29 mouse cellular contexts compared by ENCODE assay signal in the genomic region with DNA sequence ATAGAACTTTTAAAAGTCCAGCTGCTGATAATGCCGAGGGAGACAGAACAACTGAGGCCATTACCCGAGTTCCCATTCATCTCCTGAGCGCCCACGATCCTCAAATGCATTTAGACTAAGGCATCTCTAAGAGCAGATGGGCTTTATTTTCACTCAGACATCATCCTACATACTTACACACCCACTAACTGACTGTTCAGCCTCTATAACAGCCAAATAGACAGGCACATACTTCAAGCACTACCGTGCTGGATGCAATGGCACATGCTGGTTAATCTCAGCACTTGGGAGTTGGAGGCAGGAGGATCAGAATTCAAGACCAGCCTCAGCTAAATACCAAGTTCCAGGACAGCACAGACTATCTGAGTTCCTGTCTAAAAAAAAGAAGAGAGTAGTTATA. TPM values are rescaled to one million over a fixed set of nuclear protein-coding genes. Genes with fewer than 3 reads are reported as not detected.
DNase-seq lines count a peak whose midpoint lies in the region; ATAC-seq lines count a peak whose summit lies in the region.
"Had no signal": no experiment of that assay in that cellular context is flagged by ENCODE, and none has a peak within 500 bp of the region (broad histone marks: within the 10 kb centered on the region; RNA-seq: fewer than 3 reads in every experiment).

No protein-coding gene starts in this region.

- H3K36me3 ChIP-seq in kidney, embryonic 15.5 days, result peaks cover 37% of the 10 kb centered on the region
- H3K36me3 ChIP-seq in neural tube, embryonic 12.5 days, result peaks cover 33% of the 10 kb centered on the region

- H3K9ac ChIP-seq in kidney, embryonic 15.5 days, result no peak overlapping the region
- 0 out of 2 replicates have a peak overlapping the region, but pooled peaks have one; percentile 21 for H3K9ac ChIP-seq in neural tube, embryonic 12.5 days
- H3K9ac ChIP-seq: embryonic facial prominence, embryonic 15.5 days; forebrain, embryonic 12.5 days; forebrain, postnatal 0 days; heart, embryonic 15.5 days; limb, embryonic 13.5 days; liver, embryonic 13.5 days; midbrain, embryonic 12.5 days had no signal

- H3K27me3 ChIP-seq in kidney, embryonic 15.5 days, result no peaks in the 10 kb centered on the region
- no peaks in the 10 kb centered on the region for H3K27me3 ChIP-seq in neural tube, embryonic 12.5 days (replicated peaks)
- H3K27me3 ChIP-seq: CH12.LX; embryonic facial prominence, embryonic 15.5 days; forebrain, embryonic 12.5 days; heart, embryonic 15.5 days; limb, embryonic 13.5 days; liver, embryonic 13.5 days; megakaryocyte, embryonic 14.5 days; midbrain, embryonic 12.5 days had no signal

- no peaks in the 10 kb centered on the region for H3K9me3 ChIP-seq in kidney, embryonic 15.5 days (replicated peaks)
- H3K9me3 ChIP-seq in neural tube, embryonic 12.5 days, result no peaks in the 10 kb centered on the region
- H3K9me3 ChIP-seq: embryonic facial prominence, embryonic 10.5 days; embryonic facial prominence, embryonic 15.5 days; forebrain, embryonic 12.5 days; heart, embryonic 15.5 days; limb, embryonic 13.5 days; liver, embryonic 13.5 days; megakaryocyte, embryonic 14.5 days had no signal

- H3K4me1 ChIP-seq in kidney, embryonic 15.5 days, result peaks cover 10% of the 10 kb centered on the region; the same call in 1 of the 2 replicates
- no peaks in the 10 kb centered on the region for H3K4me1 ChIP-seq in neural tube, embryonic 12.5 days
- 0 out of 2 replicates have a peak, but pooled peaks cover 2% of the 10 kb centered on the region for H3K4me1 ChIP-seq in brown adipose tissue, adult 24 weeks (ENCODE audit: control insufficient read depth, insufficient read depth, insufficient read length, low read length)
- H3K4me1 ChIP-seq: embryonic facial prominence, embryonic 10.5 days; embryonic facial prominence, embryonic 15.5 days; forebrain, embryonic 12.5 days; limb, embryonic 13.5 days; midbrain, embryonic 12.5 days had no signal

- no peak overlapping the region for H3K4me3 ChIP-seq in kidney, embryonic 15.5 days (replicated peaks)
- H3K4me3 ChIP-seq in neural tube, embryonic 12.5 days, result no peak overlapping the region
- no peak overlapping the region for H3K4me3 ChIP-seq in brown adipose tissue, adult 24 weeks (ENCODE audit: insufficient read depth, low read depth, low read length)
- H3K4me3 ChIP-seq: embryonic facial prominence, embryonic 10.5 days; embryonic facial prominence, embryonic 15.5 days; forebrain, embryonic 12.5 days; heart, embryonic 15.5 days; layer of hippocampus, adult 2 months; limb, embryonic 13.5 days; liver, embryonic 13.5 days; megakaryocyte, embryonic 14.5 days; midbrain, embryonic 12.5 days; myocyte had no signal

- DNase-seq in frontal cortex, postnatal 25 days (ENCODE audit: low spot score in 2 of 2), result no peak
- DNase-seq in kidney, adult 18-20 months, result no peak
- DNase-seq in neural tube, embryonic 10.5 days (ENCODE audit: extremely low spot score, low spot score), result no peak
- no peak for DNase-seq in ovary, postnatal 36 days (ENCODE audit: low spot score)
- DNase-seq: adrenal gland, postnatal 25 days; cerebellum, adult 8-10 months; forebrain, postnatal 0 days; liver, embryonic 13.5 days; lung, adult 18-20 months; lung, postnatal 4 days had no signal

- 85% methylated on average over 5 of the region's 5 CpGs for WGBS in kidney, embryonic 15.5 days
- 87% methylated on average over 5 of the region's 5 CpGs for WGBS in neural tube, embryonic 12.5 days

- peak; percentile 93 for ATAC-seq in frontal cortex, adult (ENCODE audit: low TSS enrichment)
- ATAC-seq in kidney, embryonic 15.5 days (replicated peaks; ENCODE audit: low FRiP score), result no peak
- ATAC-seq in neural tube, embryonic 12.5 days (ENCODE audit: low FRiP score, low read depth), result no peak
- ATAC-seq: forebrain, postnatal 0 days; hindbrain, embryonic 16.5 days; intestine, embryonic 16.5 days; lung, postnatal 0 days had no signal

- no peak overlapping the region for H3K4me2 ChIP-seq in kidney, embryonic 15.5 days
- H3K4me2 ChIP-seq in neural tube, embryonic 12.5 days (replicated peaks), result no peak overlapping the region
- H3K4me2 ChIP-seq: embryonic facial prominence, embryonic 15.5 days; forebrain, embryonic 12.5 days; heart, embryonic 15.5 days; limb, embryonic 13.5 days; liver, embryonic 13.5 days; midbrain, embryonic 12.5 days had no signal

- H3K27ac ChIP-seq in kidney, embryonic 15.5 days, result 0 out of 2 replicates have a peak overlapping the region, but pooled peaks have one; percentile 48
- no peak overlapping the region for H3K27ac ChIP-seq in neural tube, embryonic 12.5 days
- H3K27ac ChIP-seq in brown adipose tissue, adult 24 weeks (replicated peaks; ENCODE audit: low read depth, low read length), result peak overlapping the region; percentile 26; the same call in 1 of the 2 replicates
- H3K27ac ChIP-seq: embryonic facial prominence, embryonic 10.5 days; embryonic facial prominence, embryonic 15.5 days; forebrain, embryonic 12.5 days; heart, embryonic 15.5 days; layer of hippocampus, adult 2 months; limb, embryonic 13.5 days; liver, embryonic 13.5 days; midbrain, embryonic 12.5 days had no signal

RNA-seq across cellular contexts. Expression of gene Mindy1, which starts 11.4 kb away (rescaled TPM):
- polyA plus RNA-seq in kidney, embryonic 15.5 days (2015; fragmentation: Nextera tagmentation; extraction: Ambion mirVana), result 39.2 and 46.2 TPM in 2 replicates
- 51.3 and 51.5 TPM in 2 replicates for polyA plus RNA-seq in neural tube, embryonic 12.5 days (2016; fragmentation: Nextera tagmentation; extraction: Ambion mirVana)
- 22.1 and 23.5 TPM in 2 replicates for polyA plus RNA-seq in brown adipose tissue, adult 24 weeks (2012; ENCODE audit: insufficient read depth, insufficient read length, missing spikeins)

RNA-seq across cellular contexts. Expression of gene Prune1, which starts 12.1 kb away (rescaled TPM):
- polyA plus RNA-seq in kidney, embryonic 15.5 days (2015; fragmentation: Nextera tagmentation; extraction: Ambion mirVana), result 21.6 and 22.5 TPM in 2 replicates
- 34.9 and 36.1 TPM in 2 replicates for polyA plus RNA-seq in neural tube, embryonic 12.5 days (2016; fragmentation: Nextera tagmentation; extraction: Ambion mirVana)
- 11.9 and 16.3 TPM in 2 replicates for polyA plus RNA-seq in brown adipose tissue, adult 24 weeks (2012; ENCODE audit: insufficient read depth, insufficient read length, missing spikeins)

RNA-seq across cellular contexts. Expression of gene Bnipl, which starts 18.8 kb away (rescaled TPM):
- 1.2 and 1.4 TPM in 2 replicates for polyA plus RNA-seq in kidney, embryonic 15.5 days (2015; fragmentation: Nextera tagmentation; extraction: Ambion mirVana)
- polyA plus RNA-seq in neural tube, embryonic 12.5 days (2016; fragmentation: Nextera tagmentation; extraction: Ambion mirVana), result 0.28 TPM in 2 replicates
- polyA plus RNA-seq in brown adipose tissue, adult 24 weeks (2012; ENCODE audit: insufficient read depth, insufficient read length, missing spikeins), result not detected in 2 replicates
- polyA plus RNA-seq: forebrain, postnatal 0 days; hindbrain, embryonic 16.5 days; liver, embryonic 13.5 days; midbrain, postnatal 0 days had no signal

RNA-seq across cellular contexts. Expression of gene Gm128, which starts 28.4 kb away (rescaled TPM):
- 0.50 and 0.53 TPM in 2 replicates for polyA plus RNA-seq in kidney, embryonic 15.5 days (2015; fragmentation: Nextera tagmentation; extraction: Ambion mirVana)
- 0.28 TPM in 1 of 2 replicates, not detected in the other for polyA plus RNA-seq in neural tube, embryonic 12.5 days (2016; fragmentation: Nextera tagmentation; extraction: Ambion mirVana)
- not detected in 2 replicates for polyA plus RNA-seq in brown adipose tissue, adult 24 weeks (2012; ENCODE audit: insufficient read depth, insufficient read length, missing spikeins)
- polyA plus RNA-seq: hindbrain, embryonic 11.5 days; midbrain, embryonic 12.5 days had no signal

RNA-seq across cellular contexts. Expression of gene Anxa9, which starts 37.2 kb away (rescaled TPM):
- polyA plus RNA-seq in kidney, embryonic 15.5 days (2015; fragmentation: Nextera tagmentation; extraction: Ambion mirVana), result 6.2 and 6.5 TPM in 2 replicates
- polyA plus RNA-seq in neural tube, embryonic 12.5 days (2016; fragmentation: Nextera tagmentation; extraction: Ambion mirVana), result 0.94 and 1.2 TPM in 2 replicates
- polyA plus RNA-seq in brown adipose tissue, adult 24 weeks (2012; ENCODE audit: insufficient read depth, insufficient read length, missing spikeins), result 0.63 and 1.5 TPM in 2 replicates
